Mouse (Mus musculus) midbrain, embryonic 16.5 days (tissue): ENCODE data around the gene Ccdc57. TPM values are rescaled to one million over a fixed set of nuclear protein-coding genes. Genes with fewer than 3 reads are reported as not detected.

Source experiments
- ATAC-seq: fragments of 200-750 bp; cut with Nextera tagmentation; 2 replicates; pipeline ENCODE4 v1.8.0; 2017; ENCODE audit warnings: moderate TSS enrichment
- H3K27ac ChIP-seq: fragments of 300-500 bp; sonication (generic); 2 replicates; pipeline ENCODE4 v1.5.1; 2014; ENCODE audit warnings: mild to moderate bottlenecking, low read length, mixed read lengths
- H3K27me3 ChIP-seq: fragments of 300-500 bp; sonication (generic); 2 replicates; pipeline ENCODE4 v1.6.1; 2014; ENCODE audit warnings: low read depth, low read length, mixed read lengths; ENCODE audit not compliant: control insufficient read depth, insufficient read depth
- H3K36me3 ChIP-seq: fragments of 300-500 bp; sonication (generic); 2 replicates; pipeline ENCODE4 v1.6.1; 2014; ENCODE audit warnings: mild to moderate bottlenecking, low read length, moderate library complexity, mixed read lengths; ENCODE audit not compliant: control insufficient read depth, insufficient read depth
- H3K4me1 ChIP-seq: fragments of 300-500 bp; sonication (generic); 2 replicates; pipeline ENCODE4 v1.6.1; 2014; ENCODE audit warnings: mild to moderate bottlenecking, low read length, mixed read lengths; ENCODE audit not compliant: control insufficient read depth, insufficient read depth
- H3K4me2 ChIP-seq: fragments of 300-500 bp; sonication (generic); 2 replicates; pipeline ENCODE4 v1.6.1; 2014; ENCODE audit warnings: mild to moderate bottlenecking, low read length, mixed read lengths
- H3K4me3 ChIP-seq: fragments of 300-500 bp; sonication (generic); 2 replicates; pipeline ENCODE4 v1.5.1; 2014; ENCODE audit warnings: low read depth, mild to moderate bottlenecking, low read length, moderate library complexity, mixed read lengths
- H3K9ac ChIP-seq: fragments of 300-500 bp; sonication (generic); 2 replicates; pipeline ENCODE4 v1.6.1; 2014; ENCODE audit warnings: low read depth, low read length, mixed read lengths
- H3K9me3 ChIP-seq: fragments of 300-500 bp; sonication (generic); replicated peaks from 2 replicates; pipeline ENCODE4 v1.6.1; 2014; ENCODE audit warnings: mild to moderate bottlenecking, low read length, mixed read lengths; ENCODE audit not compliant: control insufficient read depth, poor library complexity, severe bottlenecking
- WGBS: fragments of 180-500 bp; shearing (Covaris S2); extraction: QIAGEN DNeasy Blood & Tissue Kit; methylation state at CpG from one replicate; pipeline ENCODE4 v1.1.7; 2014; 5-methylcytosine and 5-hydroxymethylcytosine counted together
- polyA plus RNA-seq: library from polyadenylated mRNA; unstranded; fragments of >200 nt; fragmentation: Nextera tagmentation; extraction: Ambion mirVana; gene quantifications from 2 replicates; pipeline ENCODE4 v1.2.1, GENCODE M21; 2015

The Ccdc57 gene
- polyA plus RNA-seq, 1 experiment from 2014 or later, result 7.1 TPM

DNA sequence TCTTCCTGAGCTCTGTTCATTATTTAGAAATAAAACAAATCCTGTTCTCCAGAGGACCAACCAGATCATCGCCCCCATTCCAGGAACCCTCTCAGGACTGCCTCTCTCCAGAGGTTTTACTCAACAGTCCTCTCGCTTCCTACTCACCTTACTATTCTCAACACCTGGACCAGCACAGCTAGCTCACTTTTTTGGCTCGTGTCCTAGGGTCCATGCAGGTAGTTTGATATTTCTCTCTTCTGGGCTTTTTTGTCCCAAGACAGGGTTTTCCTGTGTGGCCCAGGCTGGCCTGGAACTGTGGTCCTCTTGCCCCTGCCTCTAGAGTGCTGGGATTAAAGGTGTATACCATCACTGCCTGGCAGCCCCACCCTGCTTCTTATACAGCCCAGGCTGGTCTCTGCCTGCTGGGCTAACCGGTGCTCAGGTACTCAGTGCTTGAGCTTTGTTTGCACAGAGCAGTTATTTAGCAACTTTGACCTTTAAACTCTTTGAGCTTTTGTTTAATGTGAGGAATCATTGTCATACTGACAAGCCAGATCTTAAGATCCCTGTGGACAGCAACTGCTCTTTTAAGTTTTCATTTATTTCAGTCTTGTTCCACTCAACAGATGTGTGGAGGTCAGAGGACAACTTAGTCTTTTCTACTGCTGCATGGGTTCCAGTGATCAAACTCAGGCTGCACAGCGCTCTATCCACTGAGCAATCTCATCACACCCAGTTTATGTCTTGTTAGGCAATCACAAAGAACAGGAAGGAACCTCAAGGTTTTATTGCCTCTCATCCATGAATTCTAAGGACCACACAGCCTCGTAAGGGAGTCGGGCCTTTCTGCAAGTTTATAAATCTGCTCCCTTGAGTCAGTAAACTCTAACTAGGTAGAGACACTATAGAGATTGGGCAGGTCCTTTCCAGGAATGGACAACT lies 127.0 kb downstream of the Ccdc57 start:
- no peak for ATAC-seq
- Histone ChIP-seq H3K27ac (no peak overlapping the region), H3K4me3 (no peak overlapping the region), H3K4me2 (no peak overlapping the region), H3K36me3 (peaks cover 48% of the 10 kb centered on the region), H3K27me3 (no peaks in the 10 kb centered on the region), H3K9ac (no peak overlapping the region), H3K9me3 (no peaks in the 10 kb centered on the region), H3K4me1 (no peaks in the 10 kb centered on the region)
- WGBS, result 84% methylated on average over 7 of the region's 7 CpGs

DNA sequence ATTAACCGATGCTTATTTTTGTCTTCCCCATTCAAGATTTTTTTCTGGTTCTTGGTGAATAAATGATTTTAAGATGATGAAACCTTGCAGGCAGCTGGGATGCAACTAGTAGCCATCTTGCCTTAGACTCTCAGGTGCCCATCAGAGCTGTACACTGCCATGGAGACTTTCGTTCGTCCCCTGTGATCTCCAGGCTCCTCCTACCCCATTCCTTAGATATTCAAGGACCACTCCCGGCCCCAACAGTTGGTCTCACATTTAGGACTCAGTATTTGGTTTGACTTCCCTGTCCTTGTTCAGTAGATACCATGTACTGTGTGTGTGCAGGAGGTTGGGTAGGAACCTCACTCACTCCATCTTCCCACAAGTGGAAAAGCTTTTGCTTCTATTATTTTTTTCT lies 127.9 kb downstream of the Ccdc57 start:
- H3K9me3 ChIP-seq, result no peaks in the 10 kb centered on the region
- H3K27me3 ChIP-seq, result no peaks in the 10 kb centered on the region
- H3K27ac ChIP-seq, result no peak overlapping the region
- ATAC-seq, result no peak
- H3K9ac ChIP-seq, result no peak overlapping the region
- H3K4me2 ChIP-seq, result no peak overlapping the region
- H3K36me3 ChIP-seq, result peaks cover 39% of the 10 kb centered on the region
- peaks cover 1% of the 10 kb centered on the region; the same call in 1 of the 2 replicates for H3K4me1 ChIP-seq
- H3K4me3 ChIP-seq, result no peak overlapping the region
- WGBS, result 74% methylated on average over 4 of the region's 4 CpGs

DNA sequence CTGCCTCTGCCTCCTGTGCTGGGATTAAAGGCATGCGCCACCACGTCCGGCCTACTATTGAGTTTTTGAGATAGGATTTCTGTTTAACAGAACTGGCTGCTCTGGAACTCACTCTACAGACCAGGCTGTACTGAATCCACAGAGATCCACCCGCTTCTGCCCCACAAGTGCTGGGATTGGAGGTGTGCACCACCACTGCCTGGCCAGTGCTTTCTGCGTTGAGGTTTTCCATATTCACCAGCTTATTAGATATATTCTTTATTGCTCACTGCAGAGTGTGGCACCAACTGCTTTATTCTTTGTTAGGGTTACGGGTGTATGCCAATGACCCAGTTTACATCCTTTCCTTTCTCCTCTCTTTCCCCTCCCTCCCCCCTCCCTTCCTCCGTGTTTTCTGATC lies 128.4 kb downstream of the Ccdc57 start:
- H3K27me3 ChIP-seq, result no peaks in the 10 kb centered on the region
- WGBS, result 83% methylated on average over 7 of the region's 7 CpGs
- no peak for ATAC-seq
- no peaks in the 10 kb centered on the region for H3K9me3 ChIP-seq
- H3K9ac ChIP-seq, result no peak overlapping the region
- H3K4me2 ChIP-seq, result no peak overlapping the region
- no peak overlapping the region for H3K4me3 ChIP-seq
- H3K27ac ChIP-seq, result no peak overlapping the region
- H3K36me3 ChIP-seq, result peaks cover 38% of the 10 kb centered on the region
- H3K4me1 ChIP-seq, result peaks cover 5% of the 10 kb centered on the region; the same call in 1 of the 2 replicates

DNA sequence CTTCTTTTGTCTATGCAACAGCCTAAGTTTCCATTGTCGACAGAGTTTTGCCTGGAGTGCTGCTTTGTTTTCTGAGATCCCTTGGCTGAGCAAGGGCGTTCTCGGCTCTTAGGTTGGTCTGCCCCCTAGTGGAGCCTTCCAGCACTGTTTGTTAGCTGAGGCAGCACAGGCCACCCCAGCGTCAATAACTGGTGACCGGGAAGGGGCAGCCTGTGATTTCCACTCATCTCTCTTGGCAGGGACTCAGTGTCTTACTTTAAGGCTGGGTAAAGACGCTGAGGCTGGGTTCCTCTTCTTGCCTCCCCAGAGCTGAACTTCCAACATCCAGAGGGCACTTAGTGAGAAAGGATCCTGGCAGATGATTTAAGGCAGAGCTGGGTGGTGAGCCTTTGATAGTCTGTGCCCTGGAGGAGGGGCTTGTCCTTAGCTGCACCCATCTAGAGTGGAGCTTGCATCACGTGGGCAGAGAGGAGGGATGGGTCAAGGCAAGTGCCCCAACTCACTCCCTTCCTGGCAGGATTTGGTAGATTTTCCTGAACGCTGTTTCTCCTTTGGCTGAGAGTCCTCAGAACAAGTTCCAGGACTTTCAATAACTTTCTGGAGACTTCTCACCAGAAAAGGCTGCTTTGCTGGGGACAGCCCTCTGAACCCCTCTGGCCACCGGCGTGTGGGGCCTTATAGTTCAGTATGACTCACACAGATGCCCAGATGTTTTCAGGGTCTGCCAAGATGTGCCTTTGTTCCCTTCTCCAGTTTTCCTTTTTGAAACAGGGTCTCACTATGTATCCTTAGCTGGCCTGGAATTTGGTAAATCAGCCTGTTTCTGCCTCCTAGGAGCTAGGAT lies 132.4 kb downstream of the Ccdc57 start:
- H3K27ac ChIP-seq, result peak overlapping the region; percentile 36; the same call in 1 of the 2 replicates
- no peaks in the 10 kb centered on the region for H3K36me3 ChIP-seq
- ATAC-seq, result peak; percentile 51; the same call in 1 of the 2 replicates
- no peaks in the 10 kb centered on the region for H3K9me3 ChIP-seq
- H3K4me3 ChIP-seq, result no peak overlapping the region
- no peaks in the 10 kb centered on the region for H3K27me3 ChIP-seq
- peaks cover 11% of the 10 kb centered on the region for H3K4me1 ChIP-seq
- H3K9ac ChIP-seq, result no peak overlapping the region
- peak overlapping the region; percentile 27 for H3K4me2 ChIP-seq
- 13% methylated on average over 10 of the region's 10 CpGs for WGBS

DNA sequence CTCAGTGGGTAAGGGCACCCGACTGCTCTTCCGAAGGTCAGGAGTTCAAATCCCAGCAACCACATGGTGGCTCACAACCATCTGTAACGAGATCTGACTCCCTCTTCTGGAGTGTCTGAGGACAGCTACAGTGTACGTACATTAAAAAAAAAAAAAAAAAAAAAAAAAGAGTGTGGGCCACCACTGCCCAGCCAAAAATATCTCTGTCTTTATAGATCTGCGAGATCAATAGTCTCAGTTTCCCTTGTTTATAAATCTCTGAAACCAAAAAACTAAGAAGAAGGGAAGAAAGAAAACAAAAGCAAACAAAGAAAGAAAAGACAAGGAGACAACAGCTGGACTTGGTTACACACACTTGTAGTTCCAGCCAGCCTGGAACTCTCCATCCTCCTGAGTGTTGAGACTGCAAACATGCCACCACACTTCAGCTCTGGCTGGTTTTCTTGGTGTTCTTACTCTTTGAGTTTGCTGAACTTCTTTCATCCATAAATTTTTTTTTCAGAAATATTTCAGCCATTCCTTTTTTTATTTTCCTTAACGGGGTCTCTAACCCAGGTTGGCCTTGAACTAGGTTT lies 133.3 kb downstream of the Ccdc57 start:
- ATAC-seq, result no peak
- no peaks in the 10 kb centered on the region for H3K9me3 ChIP-seq
- no peaks in the 10 kb centered on the region for H3K36me3 ChIP-seq
- 64% methylated on average over 6 of the region's 6 CpGs for WGBS
- H3K27me3 ChIP-seq, result no peaks in the 10 kb centered on the region
- H3K4me3 ChIP-seq, result no peak overlapping the region
- peaks cover 18% of the 10 kb centered on the region for H3K4me1 ChIP-seq
- H3K4me2 ChIP-seq, result no peak overlapping the region; the same call in 1 of the 2 replicates
- H3K9ac ChIP-seq, result no peak overlapping the region; the same call in 1 of the 2 replicates
- H3K27ac ChIP-seq, result no peak overlapping the region; the same call in 1 of the 2 replicates

DNA sequence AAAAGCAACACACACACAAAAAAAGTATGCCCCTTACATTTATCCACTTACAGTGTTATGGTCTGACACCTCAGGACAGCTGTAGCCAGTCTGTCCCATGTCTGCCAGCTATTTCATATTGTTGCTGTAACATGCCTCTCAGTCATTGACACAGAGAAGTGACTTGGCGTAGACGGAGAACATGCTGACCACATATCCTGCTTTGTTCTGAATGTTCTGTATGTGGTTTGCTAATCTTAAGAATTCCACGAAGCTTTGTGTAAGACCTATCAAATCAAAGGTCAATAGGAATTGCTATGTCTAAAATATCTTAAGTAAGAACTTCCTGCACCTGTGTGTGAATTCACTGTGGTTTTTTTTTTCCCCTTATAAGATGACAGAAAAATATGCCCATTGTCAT lies 134.4 kb downstream of the Ccdc57 start:
- Histone ChIP-seq H3K4me1 (peaks cover 18% of the 10 kb centered on the region), H3K4me2 (no peak overlapping the region), H3K27me3 (no peaks in the 10 kb centered on the region), H3K36me3 (peaks cover 4% of the 10 kb centered on the region; the same call in 1 of the 2 replicates), H3K9me3 (no peaks in the 10 kb centered on the region), H3K27ac (no peak overlapping the region), H3K4me3 (no peak overlapping the region), H3K9ac (no peak overlapping the region)
- ATAC-seq, result no peak
- WGBS, result 95% methylated on average over 3 of the region's 3 CpGs

DNA sequence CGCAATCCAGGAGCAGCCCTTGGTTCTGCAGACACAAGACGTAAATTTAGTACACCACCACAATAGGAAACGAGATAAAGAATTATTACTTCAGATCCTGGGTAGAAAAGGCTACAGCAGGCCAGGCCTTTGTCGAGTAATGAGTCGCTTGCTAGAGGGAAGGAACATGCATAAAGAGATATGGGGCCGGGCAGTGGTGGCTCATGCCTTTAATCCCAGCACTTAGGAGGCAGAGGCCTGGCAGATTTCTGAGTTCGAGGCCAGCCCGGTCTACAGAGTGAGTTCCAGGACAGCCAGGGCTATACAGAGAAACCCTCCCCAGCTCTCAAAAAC lies 136.1 kb downstream of the Ccdc57 start:
- Histone ChIP-seq H3K36me3 (peaks cover 11% of the 10 kb centered on the region), H3K27ac (peak overlapping the region; percentile 80), H3K9me3 (no peaks in the 10 kb centered on the region), H3K9ac (peak overlapping the region; percentile 43), H3K27me3 (no peaks in the 10 kb centered on the region), H3K4me3 (peak overlapping the region; percentile 84; the same call in 1 of the 2 replicates), H3K4me2 (peak overlapping the region; percentile 41), H3K4me1 (peaks cover 18% of the 10 kb centered on the region)
- 24% methylated on average over 8 of the region's 8 CpGs for WGBS
- peak; percentile 11; the same call in 1 of the 2 replicates for ATAC-seq

DNA sequence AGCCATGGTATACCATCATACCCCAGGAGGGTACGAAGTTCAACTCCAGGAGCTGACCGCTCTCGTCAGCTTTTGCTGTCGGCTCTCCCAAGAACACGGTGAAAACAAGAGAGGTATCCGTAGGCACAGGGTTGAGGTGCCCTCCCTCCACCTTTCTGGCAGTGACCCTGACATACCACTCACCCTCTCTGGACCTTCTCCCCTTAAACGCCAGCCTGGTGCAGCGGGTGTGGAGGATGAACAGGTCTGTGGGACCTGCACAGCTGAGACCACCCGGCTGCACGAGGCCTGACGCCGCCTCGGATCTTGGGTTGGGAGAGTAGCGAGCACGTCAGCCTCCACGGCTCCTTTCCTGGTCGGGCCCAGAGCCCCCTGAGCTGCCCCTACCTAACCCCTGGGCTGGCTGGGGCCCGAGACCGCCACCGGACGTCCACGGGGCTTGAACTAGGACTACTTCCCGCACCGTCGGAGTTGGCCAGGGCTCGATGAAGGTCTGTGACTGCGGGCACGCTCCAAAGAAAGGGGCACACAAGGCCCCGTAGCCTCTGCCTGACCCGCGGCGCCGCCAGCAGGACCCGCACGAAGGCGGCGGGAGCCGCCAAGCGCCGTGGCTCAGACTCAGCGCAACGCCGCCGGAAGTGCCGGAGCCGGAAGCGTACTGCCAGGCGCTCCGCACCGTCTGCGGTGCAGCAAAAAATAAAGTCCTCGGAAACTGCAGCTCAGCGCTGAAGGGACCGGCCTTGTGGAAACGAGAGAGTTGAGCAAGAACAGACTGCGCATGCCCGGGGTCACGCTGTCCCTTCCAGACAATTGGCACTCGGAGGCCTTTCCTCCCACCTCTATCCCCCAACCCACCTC lies 136.7 kb downstream of the Ccdc57 start, which contains the start of gene Dus1l:
Gene Dus1l (minus strand): TSS at position 648 of the 858 bp plus-strand sequence.
- 3% methylated on average over 59 of the region's 59 CpGs for WGBS
- peak within 1 kb of the TSS; percentile 84 for H3K4me3 ChIP-seq
- H3K4me2 ChIP-seq, result peak within 1 kb of the TSS; percentile 95
- peaks cover 11% of the 10 kb centered on the region for H3K36me3 ChIP-seq
- H3K9ac ChIP-seq, result peak within 1 kb of the TSS; percentile 85
- ATAC-seq, result peak; percentile 91
- no peaks in the 10 kb centered on the region for H3K27me3 ChIP-seq
- H3K9me3 ChIP-seq, result no peaks in the 10 kb centered on the region
- peak within 1 kb of the TSS; percentile 80 for H3K27ac ChIP-seq
- peaks cover 18% of the 10 kb centered on the region for H3K4me1 ChIP-seq
